Mouse (Mus musculus) hindbrain, embryonic 12.5 days (tissue): Measurements from ENCODE around the gene Mroh3. TPM values are rescaled to one million over a fixed set of nuclear protein-coding genes. Genes with fewer than 3 reads are reported as not detected.

Experiments used
- ATAC-seq: fragments of 200-750 bp; cut with Nextera tagmentation; 2 replicates; pipeline ENCODE4 v1.8.0; 2017; ENCODE audit warnings: moderate TSS enrichment; ENCODE audit not compliant: low FRiP score
- H3K27ac ChIP-seq: fragments of 300-500 bp; sonication (generic); 2 replicates; pipeline ENCODE4 v1.5.1; 2016; ENCODE audit warnings: mild to moderate bottlenecking
- H3K27me3 ChIP-seq: fragments of 300-500 bp; sonication (generic); 2 replicates; pipeline ENCODE4 v1.6.1; 2016; ENCODE audit warnings: mild to moderate bottlenecking
- H3K36me3 ChIP-seq: fragments of 300-500 bp; sonication (generic); 2 replicates; pipeline ENCODE4 v1.6.1; 2016; ENCODE audit warnings: mild to moderate bottlenecking
- H3K4me1 ChIP-seq: fragments of 300-500 bp; sonication (generic); 2 replicates; pipeline ENCODE4 v1.6.1; 2016
- H3K4me2 ChIP-seq: fragments of 300-500 bp; sonication (generic); replicated peaks from 2 replicates; pipeline ENCODE4 v1.6.1; 2016; ENCODE audit warnings: mild to moderate bottlenecking
- H3K4me3 ChIP-seq: fragments of 300-500 bp; sonication (generic); 2 replicates; pipeline ENCODE4 v1.5.1; 2016; ENCODE audit warnings: mild to moderate bottlenecking
- H3K9ac ChIP-seq: fragments of 300-500 bp; sonication (generic); 2 replicates; pipeline ENCODE4 v1.6.1; 2016; ENCODE audit warnings: mild to moderate bottlenecking, moderate library complexity
- H3K9me3 ChIP-seq: fragments of 300-500 bp; sonication (generic); replicated peaks from 2 replicates; pipeline ENCODE4 v1.6.1; 2016; ENCODE audit warnings: mild to moderate bottlenecking
- WGBS: fragments of 180-500 bp; shearing (Covaris S2); methylation state at CpG from one replicate; pipeline ENCODE4 v1.1.7; 2016; 5-methylcytosine and 5-hydroxymethylcytosine counted together
- polyA plus RNA-seq: library from polyadenylated mRNA; unstranded; fragments of >200 nt; fragmentation: Nextera tagmentation; extraction: Ambion mirVana; gene quantifications from 2 replicates; pipeline ENCODE4 v1.2.1, GENCODE M21; 2016

Gene Mroh3
- polyA plus RNA-seq, 1 experiment from 2014 or later: 0.34 TPM

- Histone ChIP-seq H3K36me3 (peaks cover 82% of the 10 kb centered on the region), H3K4me1 (peaks cover 20% of the 10 kb centered on the region), H3K4me3 (no peak overlapping the region), H3K9me3 (no peaks in the 10 kb centered on the region), H3K4me2 (no peak overlapping the region), H3K27ac (no peak overlapping the region), H3K9ac (no peak overlapping the region), H3K27me3 (no peaks in the 10 kb centered on the region)
- ATAC-seq: no peak
- 72% methylated on average over 12 of the region's 12 CpGs for WGBS
These were observed 39.9 kb downstream of the Mroh3 start for GRCm38 (mm10) chr1:136172696-136173095.

DNA sequence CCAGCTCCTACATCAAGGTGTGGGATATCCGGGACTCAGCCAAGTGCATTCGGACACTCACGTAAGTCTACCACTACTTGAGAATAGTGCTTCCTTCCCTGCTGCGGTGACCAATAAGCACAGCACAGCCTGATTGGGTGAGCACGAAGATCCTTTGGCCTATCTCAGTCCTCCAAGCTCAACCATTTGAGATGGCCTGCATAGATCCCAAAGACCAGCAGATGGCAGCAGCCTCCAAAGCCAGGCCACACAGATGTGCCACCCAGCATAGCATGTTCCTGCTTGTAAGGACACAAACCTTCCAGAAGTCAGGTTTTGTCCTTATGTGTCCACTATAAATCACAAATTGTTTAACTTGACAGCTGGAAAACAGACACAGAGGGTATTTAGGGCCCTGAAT lies 42.5 kb downstream of the Mroh3 start:
- no peaks in the 10 kb centered on the region for H3K9me3 ChIP-seq
- H3K4me2 ChIP-seq: no peak overlapping the region
- no peak overlapping the region for H3K4me3 ChIP-seq
- ATAC-seq: peak; percentile 46
- H3K9ac ChIP-seq: no peak overlapping the region
- WGBS: 10% methylated on average over 5 of the region's 5 CpGs
- H3K4me1 ChIP-seq: peaks cover 26% of the 10 kb centered on the region
- H3K27ac ChIP-seq: no peak overlapping the region
- H3K27me3 ChIP-seq: no peaks in the 10 kb centered on the region
- H3K36me3 ChIP-seq: peaks cover 85% of the 10 kb centered on the region

- H3K4me3 ChIP-seq: no peak overlapping the region
- H3K27ac ChIP-seq: no peak overlapping the region
- peaks cover 6% of the 10 kb centered on the region for H3K4me1 ChIP-seq
- no peaks in the 10 kb centered on the region for H3K9me3 ChIP-seq
- WGBS: 71% methylated on average over 8 of the region's 8 CpGs
- H3K27me3 ChIP-seq: no peaks in the 10 kb centered on the region
- no peak for ATAC-seq
- peaks cover 94% of the 10 kb centered on the region for H3K36me3 ChIP-seq
- H3K9ac ChIP-seq: 0 out of 2 replicates have a peak overlapping the region, but pooled peaks have one; percentile 13
- H3K4me2 ChIP-seq: no peak overlapping the region
These were observed 45.0 kb downstream of the Mroh3 start for GRCm38 (mm10) chr1:136167657-136168056.

DNA sequence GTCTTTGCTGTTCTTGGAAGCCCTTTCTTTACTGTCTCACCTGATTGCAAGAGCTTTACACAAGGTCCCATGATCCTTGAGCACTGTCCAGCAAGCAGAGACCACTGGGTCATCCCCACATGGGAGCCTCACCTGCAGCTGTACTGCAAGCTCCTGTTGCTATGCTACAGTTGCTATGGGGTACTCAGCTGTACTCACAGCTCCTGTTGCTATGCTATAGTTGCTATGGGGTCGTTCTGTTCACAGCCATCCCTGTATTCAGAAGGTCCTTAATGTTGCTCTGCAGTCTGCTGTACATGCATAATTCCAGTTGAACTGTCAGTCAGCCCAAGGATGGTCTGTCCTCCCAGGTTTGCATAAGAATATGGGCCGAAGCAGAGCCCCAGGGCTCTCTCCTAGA lies 47.2 kb downstream of the Mroh3 start:
- Histone ChIP-seq H3K4me2 (no peak overlapping the region), H3K27ac (no peak overlapping the region), H3K4me1 (peaks cover 6% of the 10 kb centered on the region), H3K9me3 (no peaks in the 10 kb centered on the region), H3K4me3 (no peak overlapping the region), H3K27me3 (no peaks in the 10 kb centered on the region), H3K9ac (no peak overlapping the region), H3K36me3 (peaks cover 95% of the 10 kb centered on the region)
- peak; percentile 21; the same call in 1 of the 2 replicates for ATAC-seq
- WGBS: 34% methylated on average over 2 of the region's 2 CpGs

- H3K27ac ChIP-seq: no peak overlapping the region
- H3K9me3 ChIP-seq: no peaks in the 10 kb centered on the region
- ATAC-seq: no peak
- no peaks in the 10 kb centered on the region for H3K27me3 ChIP-seq
- H3K4me1 ChIP-seq: peaks cover 6% of the 10 kb centered on the region
- no peak overlapping the region for H3K4me3 ChIP-seq
- no peak overlapping the region for H3K9ac ChIP-seq
- peaks cover 96% of the 10 kb centered on the region for H3K36me3 ChIP-seq
- WGBS: 92% methylated on average over 7 of the region's 7 CpGs
- no peak overlapping the region for H3K4me2 ChIP-seq
These were observed 51.2 kb downstream of the Mroh3 start for GRCm38 (mm10) chr1:136161333-136161921.

- H3K4me2 ChIP-seq: no peak overlapping the region
- 95% methylated on average over 6 of the region's 6 CpGs for WGBS
- ATAC-seq: no peak
These were observed 51.7 kb downstream of the Mroh3 start for GRCm38 (mm10) chr1:136160930-136161329.

GRCm38 (mm10) chr1:136160297-136160696 lies 52.3 kb downstream of the Mroh3 start:
- peaks cover 1% of the 10 kb centered on the region for H3K4me1 ChIP-seq
- H3K36me3 ChIP-seq: peaks cover 96% of the 10 kb centered on the region

More at GRCm38 (mm10) chr1:136160930-136161329, 51.7 kb downstream of the Mroh3 start:
- H3K4me3 ChIP-seq: no peak overlapping the region
- no peaks in the 10 kb centered on the region for H3K9me3 ChIP-seq
- H3K4me1 ChIP-seq: peaks cover 6% of the 10 kb centered on the region
- no peaks in the 10 kb centered on the region for H3K27me3 ChIP-seq
- peaks cover 96% of the 10 kb centered on the region for H3K36me3 ChIP-seq
- no peak overlapping the region for H3K27ac ChIP-seq
- no peak overlapping the region for H3K9ac ChIP-seq

DNA sequence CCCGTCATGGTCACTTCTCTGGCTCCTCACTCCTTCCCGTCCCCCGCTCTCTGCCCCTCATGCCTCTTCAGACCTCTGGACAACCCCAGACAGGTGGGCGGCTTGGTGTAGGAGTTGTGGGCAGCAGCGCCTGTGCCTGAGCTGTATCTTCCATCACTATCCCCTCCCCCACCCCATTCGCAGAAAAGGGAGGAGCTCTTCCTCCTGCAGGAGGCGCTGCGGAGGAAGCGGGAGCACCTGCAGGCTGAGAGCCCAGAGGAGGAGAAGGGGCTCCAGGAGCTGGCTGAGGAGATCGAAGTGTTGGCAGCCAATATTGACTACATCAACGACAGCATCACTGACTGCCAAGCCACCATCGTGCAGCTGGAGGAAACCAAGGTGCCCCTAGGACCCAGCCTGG lies 52.8 kb downstream of the Mroh3 start:
- Histone ChIP-seq H3K9me3 (no peaks in the 10 kb centered on the region), H3K4me3 (no peak overlapping the region), H3K4me2 (no peak overlapping the region), H3K27me3 (no peaks in the 10 kb centered on the region), H3K27ac (no peak overlapping the region), H3K9ac (no peak overlapping the region), H3K36me3 (peaks cover 96% of the 10 kb centered on the region), H3K4me1 (no peaks in the 10 kb centered on the region)
- 40% methylated on average over 12 of the region's 12 CpGs for WGBS
- no peak for ATAC-seq

More at GRCm38 (mm10) chr1:136160297-136160696, 52.3 kb downstream of the Mroh3 start:
- Histone ChIP-seq H3K27ac (no peak overlapping the region), H3K4me3 (no peak overlapping the region), H3K27me3 (no peaks in the 10 kb centered on the region), H3K9me3 (no peaks in the 10 kb centered on the region), H3K4me2 (no peak overlapping the region), H3K9ac (no peak overlapping the region)
- 88% methylated on average over 12 of the region's 12 CpGs for WGBS
- ATAC-seq: no peak

- no peak for ATAC-seq
- Histone ChIP-seq H3K4me2 (no peak overlapping the region), H3K9me3 (no peaks in the 10 kb centered on the region), H3K27me3 (no peaks in the 10 kb centered on the region), H3K4me1 (no peaks in the 10 kb centered on the region), H3K36me3 (peaks cover 96% of the 10 kb centered on the region), H3K27ac (no peak overlapping the region), H3K9ac (no peak overlapping the region), H3K4me3 (no peak overlapping the region)
- WGBS: 90% methylated on average over 4 of the region's 4 CpGs
These were observed 55.7 kb downstream of the Mroh3 start for GRCm38 (mm10) chr1:136156951-136157350.

DNA sequence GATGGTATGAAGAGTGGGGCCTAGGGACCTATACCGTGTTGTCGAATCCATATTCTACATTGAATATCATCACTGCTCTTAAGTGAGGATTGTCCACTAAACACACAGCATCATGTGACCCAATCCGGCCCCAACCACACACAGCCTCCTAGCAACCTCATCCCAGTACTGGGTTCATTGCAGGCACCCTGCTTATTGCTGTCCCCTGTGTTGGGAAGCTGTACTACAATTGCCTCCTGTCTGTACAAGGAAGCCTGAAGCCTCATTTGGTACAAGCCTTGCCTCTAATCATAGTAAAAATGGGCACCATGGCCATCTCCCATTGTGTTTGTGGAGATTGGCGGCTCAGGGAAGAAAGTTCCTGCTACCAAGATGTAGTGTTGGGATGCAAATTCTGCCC lies 56.3 kb downstream of the Mroh3 start:
- H3K27me3 ChIP-seq: no peaks in the 10 kb centered on the region

DNA sequence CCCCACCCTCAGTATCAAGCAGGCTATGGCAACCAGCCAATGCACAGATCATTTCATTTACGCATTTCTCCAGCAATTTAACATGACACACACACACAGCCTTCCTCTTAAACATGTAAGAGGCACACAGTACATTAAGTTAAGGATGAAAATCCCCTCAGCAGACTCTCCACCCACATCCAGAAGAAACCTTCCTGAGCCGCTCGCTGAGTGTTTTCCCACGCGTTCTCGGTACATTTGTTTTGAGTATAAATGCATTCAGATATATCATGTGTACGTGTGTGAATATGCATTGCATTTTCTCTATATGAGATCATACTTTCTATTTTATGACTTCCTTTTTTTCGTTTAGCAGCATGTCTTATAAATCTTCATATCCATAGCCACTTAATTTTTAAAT lies 61.3 kb downstream of the Mroh3 start:
- H3K27ac ChIP-seq: no peak overlapping the region
- H3K4me2 ChIP-seq: no peak overlapping the region
- no peaks in the 10 kb centered on the region for H3K9me3 ChIP-seq
- H3K36me3 ChIP-seq: peaks cover 98% of the 10 kb centered on the region
- no peak overlapping the region for H3K4me3 ChIP-seq
- no peak overlapping the region for H3K9ac ChIP-seq
- H3K27me3 ChIP-seq: no peaks in the 10 kb centered on the region
- ATAC-seq: no peak
- WGBS: 94% methylated on average over 8 of the region's 8 CpGs
- no peaks in the 10 kb centered on the region for H3K4me1 ChIP-seq

More for the DNA sequence above, 56.3 kb downstream of the Mroh3 start:
- Histone ChIP-seq H3K36me3 (peaks cover 95% of the 10 kb centered on the region), H3K4me2 (no peak overlapping the region), H3K27ac (no peak overlapping the region), H3K9me3 (no peaks in the 10 kb centered on the region), H3K9ac (no peak overlapping the region), H3K4me1 (no peaks in the 10 kb centered on the region), H3K4me3 (no peak overlapping the region)
- no peak for ATAC-seq
- 96% methylated on average over 4 of the region's 4 CpGs for WGBS

- H3K36me3 ChIP-seq: peaks cover 93% of the 10 kb centered on the region
- ATAC-seq: no peak
- H3K9ac ChIP-seq: no peak overlapping the region
- no peaks in the 10 kb centered on the region for H3K27me3 ChIP-seq
- H3K4me2 ChIP-seq: no peak overlapping the region
- 84% methylated on average over 9 of the region's 9 CpGs for WGBS
- H3K27ac ChIP-seq: no peak overlapping the region
- H3K4me1 ChIP-seq: 0 out of 2 replicates have a peak, but pooled peaks cover 1% of the 10 kb centered on the region
- H3K9me3 ChIP-seq: no peaks in the 10 kb centered on the region
- no peak overlapping the region for H3K4me3 ChIP-seq
These were observed 62.9 kb downstream of the Mroh3 start for GRCm38 (mm10) chr1:136149702-136150101.

GRCm38 (mm10) chr1:136143514-136143913 lies 69.1 kb downstream of the Mroh3 start:
- 60% methylated on average over 10 of the region's 10 CpGs for WGBS
- H3K27ac ChIP-seq: no peak overlapping the region

More at GRCm38 (mm10) chr1:136143514-136143913, 69.1 kb downstream of the Mroh3 start:
- Histone ChIP-seq H3K9ac (no peak overlapping the region), H3K36me3 (peaks cover 35% of the 10 kb centered on the region), H3K4me3 (no peak overlapping the region), H3K4me1 (peaks cover 61% of the 10 kb centered on the region), H3K9me3 (no peaks in the 10 kb centered on the region), H3K27me3 (no peaks in the 10 kb centered on the region), H3K4me2 (no peak overlapping the region)
- ATAC-seq: no peak
